Mouse (Mus musculus): ENCODE results near the gene Hoxa4. TPM values are rescaled to one million over a fixed set of nuclear protein-coding genes. Genes with fewer than 3 reads are reported as not detected.
A peak's percentile ranks its signal among the peaks of the same experiment; 100 is the strongest.

The Hoxa4 gene
- polyA plus RNA-seq, 1 experiment from 2014 or later = 1.6 TPM

MicroRNAs encoded within 50 kb of the gene (microRNA counts, 519-probe panel; counts per million panel counts)
- 5,006 counts per million, percentile 70 among the panel's probes with 10 or more counts for microRNA mmu-miR-196b

Small RNA genes within 50 kb of the gene (microRNA-seq; reads per million reads assigned to microRNA genes)
- gene Mir196b = 3,283 reads per million, percentile 88 among the genes with 10 or more reads in this experiment

Other genes starting within 250 kb of the Hoxa4 start
- 26.1 and 31.5 TPM in 2 replicates for gene Skap2, start 179.2 kb downstream of the Hoxa4 start, polyA plus RNA-seq (2014; fragmentation: Nextera tagmentation; extraction: Ambion mirVana)
- 0.76 and 0.92 TPM in 2 replicates for gene Hoxa1, start 33.4 kb downstream of the Hoxa4 start, polyA plus RNA-seq (2014; fragmentation: Nextera tagmentation; extraction: Ambion mirVana)
- gene Hoxa2, start 26.9 kb downstream of the Hoxa4 start, polyA plus RNA-seq (2014; fragmentation: Nextera tagmentation; extraction: Ambion mirVana) = 7.0 and 8.8 TPM in 2 replicates
- gene 5730596B20Rik, start 14.3 kb downstream of the Hoxa4 start, polyA plus RNA-seq (2014; fragmentation: Nextera tagmentation; extraction: Ambion mirVana) = 1.8 and 2.2 TPM in 2 replicates
- gene Hoxa5, start 12.8 kb upstream of the Hoxa4 start, polyA plus RNA-seq (2014; fragmentation: Nextera tagmentation; extraction: Ambion mirVana) = 20.9 and 30.6 TPM in 2 replicates
- gene Hoxa6, start 17.0 kb upstream of the Hoxa4 start, polyA plus RNA-seq (2014; fragmentation: Nextera tagmentation; extraction: Ambion mirVana) = 10.1 and 15.7 TPM in 2 replicates
- 10.8 and 13.4 TPM in 2 replicates for gene Hoxa3, start 21.6 kb upstream of the Hoxa4 start, polyA plus RNA-seq (2014; fragmentation: Nextera tagmentation; extraction: Ambion mirVana)
- gene Gm28308, start 21.6 kb upstream of the Hoxa4 start, polyA plus RNA-seq (2014; fragmentation: Nextera tagmentation; extraction: Ambion mirVana) = 4.2 TPM in 1 of 2 replicates, not detected in the other
- gene Hoxa7, start 30.1 kb upstream of the Hoxa4 start, polyA plus RNA-seq (2014; fragmentation: Nextera tagmentation; extraction: Ambion mirVana) = 90.8 and 110 TPM in 2 replicates
- gene Hoxa9, start 39.3 kb upstream of the Hoxa4 start, polyA plus RNA-seq (2014; fragmentation: Nextera tagmentation; extraction: Ambion mirVana) = 122 and 151 TPM in 2 replicates
- gene Hoxa10, start 49.1 kb upstream of the Hoxa4 start, polyA plus RNA-seq (2014; fragmentation: Nextera tagmentation; extraction: Ambion mirVana) = 50.5 and 79.4 TPM in 2 replicates
- gene Hoxa11, start 54.1 kb upstream of the Hoxa4 start, polyA plus RNA-seq (2014; fragmentation: Nextera tagmentation; extraction: Ambion mirVana) = 0.09 TPM in 1 of 2 replicates, not detected in the other
- gene Hoxa13, start 69.1 kb upstream of the Hoxa4 start, polyA plus RNA-seq (2014; fragmentation: Nextera tagmentation; extraction: Ambion mirVana) = not detected in 2 replicates
- gene Evx1, start 121.7 kb upstream of the Hoxa4 start, polyA plus RNA-seq (2014; fragmentation: Nextera tagmentation; extraction: Ambion mirVana) = 0.70 and 0.71 TPM in 2 replicates

Measured in neural tube, embryonic 14.5 days (tissue).